Mouse (Mus musculus) cerebellum, adult 2 months (tissue): Measurements from ENCODE around the gene Sar1b. TPM values are rescaled to one million over a fixed set of nuclear protein-coding genes. Genes with fewer than 3 reads are reported as not detected.
A peak's percentile ranks its signal among the peaks of the same experiment; 100 is the strongest.

Experiments
- DNase-seq, 2 experiments: peaks; one replicate each; pipeline ENCODE4 v3.0.0; 2021
- H3K27ac ChIP-seq: fragments of 200-500 bp; 2 replicates; pipeline ENCODE4 v1.5.1; 2012; ENCODE audit warnings: low read length, control low read depth, inconsistent platforms; ENCODE audit not compliant: insufficient read depth
- H3K27me3 ChIP-seq: fragments of 200-500 bp; 2 replicates; pipeline ENCODE4 v1.6.1; 2012; ENCODE audit warnings: inconsistent platforms, mild to moderate bottlenecking, low read length, moderate library complexity; ENCODE audit not compliant: control insufficient read depth, insufficient read depth
- H3K4me1 ChIP-seq: fragments of 200-500 bp; 2 replicates; pipeline ENCODE4 v1.6.1; 2011; ENCODE audit warnings: low read length; ENCODE audit not compliant: control insufficient read depth, insufficient read depth
- H3K4me3 ChIP-seq: fragments of 200-500 bp; replicated peaks from 2 replicates; pipeline ENCODE3; 2011; ENCODE audit warnings: mild to moderate bottlenecking, low read depth, low read length, control low read depth; ENCODE audit not compliant: insufficient read depth
- CTCF ChIP-seq: fragments of 200-500 bp; IDR thresholded peaks from 2 replicates; pipeline ENCODE4 v1.5.1; 2011; ENCODE audit warnings: low read depth, mild to moderate bottlenecking, control low read depth, low read length, moderate library complexity, borderline replicate concordance; ENCODE audit not compliant: insufficient read depth
- POLR2A ChIP-seq: fragments of 200-500 bp; IDR thresholded peaks from 2 replicates; pipeline ENCODE4 v1.6.1; 2011; ENCODE audit warnings: low read length, control low read depth, borderline replicate concordance; ENCODE audit not compliant: insufficient read depth
- WGBS: fragments of 180-500 bp; shearing (Covaris S2); methylation state at CpG from one replicate; pipeline ENCODE4 v1.1.7; 2018; 5-methylcytosine and 5-hydroxymethylcytosine counted together
- polyA plus RNA-seq: library from polyadenylated mRNA; depleted of rRNA; stranded (reverse); fragments of >200 nt; gene quantifications from 2 replicates; pipeline ENCODE4 v1.2.3, GENCODE M21; 2012

Sar1b gene
- polyA plus RNA-seq, 1 experiment: 95.1 TPM

DNA sequence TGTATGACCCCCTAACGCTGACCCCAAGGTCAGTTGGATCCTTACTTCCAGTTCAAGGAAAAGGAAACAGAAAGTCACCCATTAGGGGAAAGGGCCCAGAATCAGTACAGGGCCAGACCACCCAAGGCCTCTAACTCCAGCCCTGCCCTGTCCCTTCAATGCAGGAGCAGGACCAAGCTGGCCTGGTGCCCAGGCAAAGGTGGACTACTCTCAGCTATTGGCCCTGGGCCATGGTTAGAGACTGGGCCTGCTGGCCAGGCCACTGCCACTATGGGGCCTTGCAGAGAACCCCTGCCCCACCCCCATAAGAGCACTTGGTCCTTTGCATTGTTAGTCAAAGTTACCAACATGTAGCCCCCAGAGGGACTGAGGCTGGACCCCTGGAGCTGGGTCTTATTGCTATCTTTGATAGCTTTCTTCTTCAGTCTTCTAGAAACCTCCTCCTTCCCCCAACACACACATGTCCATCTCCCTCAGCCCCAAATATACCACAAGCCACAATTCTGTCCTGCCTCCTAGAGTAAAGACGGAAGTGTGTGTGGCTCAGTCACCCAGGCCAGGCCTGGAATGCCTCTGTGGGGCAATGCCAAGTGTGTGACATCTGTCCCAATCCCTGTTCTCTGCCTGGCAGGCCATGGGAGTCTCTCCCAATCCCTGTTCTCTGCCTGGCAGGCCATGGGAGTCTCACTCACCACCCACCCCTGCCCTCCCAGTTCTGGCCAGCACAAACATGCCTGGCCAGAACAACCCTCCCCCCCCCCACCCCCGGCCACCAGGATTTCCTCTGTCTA is 60.7 kb downstream of the Sar1b start:
- TF ChIP-seq POLR2A (no peak), CTCF (no peak)
- H3K4me1 ChIP-seq: peaks cover 39% of the 10 kb centered on the region
- no peaks in the 10 kb centered on the region for H3K27me3 ChIP-seq
- DNase-seq: peak; percentile 76 to 82
- H3K4me3 ChIP-seq: no peak overlapping the region
- 39% methylated on average over 3 of the region's 3 CpGs for WGBS
- H3K27ac ChIP-seq: no peak overlapping the region; the same call in 1 of the 2 replicates

DNA sequence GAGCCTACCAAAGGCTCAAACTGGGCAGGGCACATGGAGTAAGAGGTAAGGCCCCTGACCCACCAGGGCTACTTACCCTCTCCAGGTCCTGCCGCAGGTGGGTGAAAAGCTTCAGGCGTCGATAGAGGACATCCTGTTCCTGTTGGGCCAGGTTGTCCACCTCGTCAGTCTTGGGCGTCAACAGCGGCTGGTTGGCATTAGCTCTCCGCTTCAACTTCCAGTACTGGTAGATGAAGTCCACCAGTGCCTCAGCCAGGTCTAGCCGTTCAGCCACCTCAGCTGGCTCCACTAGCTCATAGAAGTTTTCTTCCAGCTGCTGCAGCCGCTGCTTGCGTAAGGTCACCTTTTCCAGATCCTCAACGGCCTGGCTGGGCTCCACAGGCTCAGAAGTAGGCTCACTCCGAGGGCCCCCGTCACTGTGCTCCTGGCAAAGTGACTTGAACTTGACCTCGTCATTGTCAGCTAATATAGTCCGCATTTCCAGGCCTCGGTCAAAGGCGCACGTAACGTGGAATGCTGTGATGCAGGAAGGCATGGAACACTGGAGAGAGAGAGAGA is 61.5 kb downstream of the Sar1b start:
- H3K4me3 ChIP-seq: no peak overlapping the region

DNA sequence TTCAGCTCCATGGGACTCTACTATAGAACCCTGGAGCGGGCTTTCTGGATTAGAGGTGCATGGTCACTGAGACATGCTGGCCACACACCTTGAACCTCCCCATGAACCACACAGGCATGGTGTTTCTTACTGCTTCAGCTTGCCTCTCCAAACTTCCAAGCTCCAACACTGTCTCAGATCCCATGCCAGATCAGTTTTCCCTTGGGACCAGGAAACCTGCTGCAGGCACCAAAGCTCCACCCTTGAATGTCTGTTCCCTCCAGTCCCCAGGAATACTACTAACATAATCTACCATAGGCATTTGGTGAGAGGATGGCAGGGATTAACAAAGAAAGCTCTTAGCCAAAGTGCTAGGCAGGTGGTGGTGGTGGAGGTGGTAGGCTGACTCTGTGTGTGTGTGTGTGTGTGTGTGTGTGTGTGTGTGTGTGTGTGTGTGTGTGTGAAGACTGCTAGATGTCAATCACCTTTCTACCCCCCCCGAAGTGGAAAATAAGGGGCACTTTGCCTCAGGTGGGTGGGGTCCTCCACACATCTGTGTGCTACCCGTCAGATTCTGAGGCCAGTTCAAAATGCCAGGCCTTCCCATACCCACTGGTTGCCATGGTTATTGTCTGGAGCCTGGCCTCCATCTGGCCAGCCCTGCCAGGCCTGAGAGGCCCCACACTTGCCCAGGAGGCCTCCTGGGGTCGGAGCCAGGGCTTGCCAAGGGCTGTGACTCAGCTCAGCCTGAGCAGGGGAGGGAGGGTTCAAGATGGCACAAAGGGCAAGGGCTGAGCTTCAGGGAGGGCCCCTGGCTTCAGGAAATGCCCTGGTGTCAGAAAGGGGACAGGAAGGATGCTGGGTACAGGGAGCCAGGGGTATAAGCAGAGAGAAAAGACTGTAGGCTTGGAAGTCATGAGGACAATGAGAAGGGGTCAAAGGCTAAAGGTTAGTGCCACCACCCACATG is 68.7 kb downstream of the Sar1b start:
- Histone ChIP-seq H3K4me1 (peaks cover 36% of the 10 kb centered on the region), H3K27me3 (no peaks in the 10 kb centered on the region), H3K27ac (peak overlapping the region; percentile 85), H3K4me3 (no peak overlapping the region)
- no peak for TF ChIP-seq CTCF
- no peak for TF ChIP-seq POLR2A
- WGBS: 23% methylated on average over 4 of the region's 4 CpGs
- DNase-seq: peak; percentile 93 to 96

More for the DNA sequence above, 61.5 kb downstream of the Sar1b start:
- TF ChIP-seq CTCF (no peak), POLR2A (no peak)
- Histone ChIP-seq H3K4me1 (peaks cover 39% of the 10 kb centered on the region), H3K27me3 (no peaks in the 10 kb centered on the region), H3K27ac (no peak overlapping the region)
- DNase-seq: no peak
- 83% methylated on average over 19 of the region's 19 CpGs for WGBS

DNA sequence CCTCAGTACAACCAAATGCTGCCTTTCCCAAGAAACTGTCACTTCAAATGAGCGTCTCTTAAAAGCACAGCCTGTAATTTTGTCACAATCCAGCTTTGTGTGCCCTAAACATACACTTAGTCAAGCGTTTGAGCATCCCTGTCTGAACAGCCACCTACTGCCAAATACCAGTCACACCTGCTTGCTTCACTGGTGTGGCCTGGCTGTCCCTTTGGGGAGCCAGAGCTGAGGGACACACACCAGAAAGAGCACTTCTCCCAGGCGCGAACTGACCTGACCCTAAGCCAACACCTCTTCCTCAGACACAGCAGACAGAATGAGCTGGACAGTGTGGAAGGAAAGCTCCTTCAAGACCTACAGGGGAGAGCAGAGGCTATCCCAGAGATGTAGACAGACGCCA is 69.5 kb downstream of the Sar1b start:
- TF ChIP-seq CTCF (no peak), POLR2A (no peak)
- 30% methylated on average over 5 of the region's 5 CpGs for WGBS
- DNase-seq: peak in 1 of 2 experiments; percentile 56
- Histone ChIP-seq H3K27me3 (no peaks in the 10 kb centered on the region), H3K27ac (peak overlapping the region; percentile 78), H3K4me1 (peaks cover 36% of the 10 kb centered on the region), H3K4me3 (no peak overlapping the region)

DNA sequence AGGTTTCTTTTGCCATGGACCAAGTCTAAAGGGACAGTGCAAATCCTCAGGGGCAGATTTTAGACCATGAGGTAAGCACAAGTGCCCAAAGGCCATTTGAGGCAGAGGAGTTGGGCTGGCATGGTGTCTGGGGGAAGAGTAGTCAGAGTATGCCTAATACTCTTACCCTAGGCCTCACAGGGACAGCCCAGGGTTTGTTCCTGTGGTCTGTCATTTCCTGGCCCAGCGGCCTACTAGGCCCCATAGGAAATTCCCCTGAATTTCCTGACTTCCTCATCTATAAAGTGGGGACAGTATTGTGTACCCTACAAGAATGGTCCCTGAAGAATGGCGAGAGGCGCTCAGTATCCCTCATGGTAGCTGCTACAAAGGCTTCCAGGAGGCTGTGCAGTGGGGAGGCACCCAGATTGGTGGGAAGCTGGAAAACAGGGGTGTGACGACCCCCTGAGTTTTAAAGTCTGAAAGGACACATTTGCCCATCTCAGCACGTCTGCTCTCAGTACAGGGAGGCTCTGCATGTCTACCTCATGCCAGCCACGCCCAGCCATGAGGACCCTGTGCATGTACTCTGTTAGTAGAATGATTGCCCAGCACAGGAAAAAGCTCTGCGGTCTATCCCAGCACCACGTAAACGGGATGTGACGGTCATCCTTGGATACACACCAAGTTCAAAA is 70.0 kb downstream of the Sar1b start:
- WGBS: 86% methylated on average over 10 of the region's 10 CpGs
- no peak for TF ChIP-seq CTCF
- TF ChIP-seq POLR2A: no peak

DNA sequence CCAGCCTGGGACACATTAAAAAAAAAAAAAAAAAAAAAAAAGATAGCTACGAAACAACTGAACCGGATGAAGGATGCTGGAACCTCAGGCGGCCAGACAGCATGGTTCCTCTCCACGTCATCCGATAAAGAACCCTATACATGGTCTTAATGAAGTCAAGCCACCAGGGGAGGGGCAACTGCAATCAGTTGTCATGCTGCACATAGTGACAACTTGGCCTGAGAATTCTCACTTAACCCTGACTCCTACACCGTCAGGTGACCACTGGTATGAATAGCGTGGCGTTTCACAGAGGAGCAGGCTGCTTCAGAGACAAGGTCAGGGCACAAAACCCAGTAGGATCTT is 70.6 kb downstream of the Sar1b start:
- TF ChIP-seq POLR2A (no peak), CTCF (no peak)
- Histone ChIP-seq H3K27ac (no peak overlapping the region), H3K4me3 (no peak overlapping the region), H3K27me3 (no peaks in the 10 kb centered on the region), H3K4me1 (peaks cover 36% of the 10 kb centered on the region)
- no peak for DNase-seq
- 77% methylated on average over 8 of the region's 8 CpGs for WGBS

More for the DNA sequence above, 70.0 kb downstream of the Sar1b start:
- Histone ChIP-seq H3K27ac (peak overlapping the region; percentile 78), H3K4me3 (no peak overlapping the region), H3K4me1 (peaks cover 36% of the 10 kb centered on the region), H3K27me3 (no peaks in the 10 kb centered on the region)
- no peak for DNase-seq

DNA sequence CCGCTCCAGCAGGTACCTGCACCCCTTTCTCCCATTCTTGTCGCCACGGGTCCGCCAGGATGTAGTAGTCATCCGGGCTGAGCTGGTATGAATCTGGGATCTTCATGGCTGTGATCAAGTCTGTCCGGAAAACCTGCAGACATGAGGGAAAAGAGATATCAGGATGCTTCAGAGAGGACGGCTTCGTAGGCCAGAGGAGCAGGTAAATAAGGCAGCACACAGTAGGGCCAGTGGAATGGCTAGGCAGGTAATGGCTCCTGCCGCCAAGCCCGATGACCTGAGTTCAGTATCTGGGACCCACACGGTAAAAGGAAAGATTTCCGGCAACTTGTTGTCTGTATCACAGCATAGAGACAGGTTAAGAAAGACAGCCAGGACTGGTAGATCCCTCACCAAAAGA is 72.1 kb downstream of the Sar1b start:
- DNase-seq: no peak
- H3K4me1 ChIP-seq: peaks cover 31% of the 10 kb centered on the region
- H3K4me3 ChIP-seq: no peak overlapping the region
- 97% methylated on average over 12 of the region's 12 CpGs for WGBS
- TF ChIP-seq CTCF (no peak), POLR2A (no peak)
- H3K27me3 ChIP-seq: no peaks in the 10 kb centered on the region
- H3K27ac ChIP-seq: no peak overlapping the region

DNA sequence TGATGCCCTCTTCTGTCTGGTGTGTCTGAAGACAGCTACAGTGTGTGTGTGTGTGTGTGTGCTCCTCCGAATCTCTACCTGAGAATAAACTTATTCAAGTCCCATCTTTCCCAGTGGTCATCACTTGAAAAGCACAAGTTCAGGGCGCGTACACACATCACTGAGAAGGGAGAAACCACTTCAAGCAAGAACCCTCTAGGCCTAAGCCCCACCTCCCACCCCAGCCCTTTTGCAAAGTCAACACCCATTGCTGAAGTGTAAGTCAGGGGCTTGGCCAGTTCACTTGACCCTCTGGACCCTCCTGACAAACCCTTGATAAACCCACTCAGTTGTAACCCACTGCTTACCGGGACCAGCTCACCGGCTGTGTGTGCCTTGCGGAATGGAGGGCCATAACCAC is 73.0 kb downstream of the Sar1b start:
- TF ChIP-seq CTCF (no peak), POLR2A (no peak)
- DNase-seq: no peak
- Histone ChIP-seq H3K27ac (no peak overlapping the region), H3K27me3 (no peaks in the 10 kb centered on the region), H3K4me1 (peaks cover 24% of the 10 kb centered on the region), H3K4me3 (no peak overlapping the region)
- WGBS: 97% methylated on average over 6 of the region's 6 CpGs
